Mouse (Mus musculus) heart, adult 2 months (tissue): ENCODE measurements around the gene Htr6. TPM values are rescaled to one million over a fixed set of nuclear protein-coding genes. Genes with fewer than 3 reads are reported as not detected.
A peak's percentile ranks its signal among the peaks of the same experiment; 100 is the strongest.

Experiments used
- DNase-seq, 2 experiments: peaks; one replicate each; pipeline ENCODE4 v3.0.0; 2021
- H3K27ac ChIP-seq: fragments of 200-600 bp; 2 replicates; pipeline ENCODE4 v1.8.1; 2022
- H3K27me3 ChIP-seq: fragments of 200-500 bp; 2 replicates; pipeline ENCODE4 v1.6.1; 2012; ENCODE audit warnings: mild to moderate bottlenecking, low read length, inconsistent platforms, mixed read lengths; ENCODE audit not compliant: control insufficient read depth, insufficient read depth
- H3K36me3 ChIP-seq: fragments of 200-500 bp; 2 replicates; pipeline ENCODE4 v1.6.1; 2012; ENCODE audit warnings: low read length, inconsistent platforms; ENCODE audit not compliant: control insufficient read depth, insufficient read depth
- H3K4me1 ChIP-seq: fragments of 200-500 bp; 2 replicates; pipeline ENCODE4 v1.6.1; 2011; ENCODE audit warnings: low read length; ENCODE audit not compliant: control insufficient read depth, insufficient read depth
- H3K4me3 ChIP-seq: fragments of 200-600 bp; 2 replicates; pipeline ENCODE4 v1.8.1; 2022
- H3K79me2 ChIP-seq: fragments of 200-500 bp; replicated peaks from 2 replicates; pipeline ENCODE4 v1.6.1; 2012; ENCODE audit warnings: mild to moderate bottlenecking, inconsistent platforms, low read length, moderate library complexity, mixed read lengths; ENCODE audit not compliant: control insufficient read depth, insufficient read depth
- H3K9ac ChIP-seq: fragments of 200-500 bp; 2 replicates; pipeline ENCODE4 v1.6.1; 2012; ENCODE audit warnings: low read depth, mild to moderate bottlenecking, control low read depth, inconsistent platforms, low read length, mixed read lengths
- CTCF ChIP-seq: fragments of 200-600 bp; IDR thresholded peaks from 2 replicates; pipeline ENCODE4 v1.8.1; 2022; ENCODE audit warnings: antibody characterized with exemption, mild to moderate bottlenecking, moderate library complexity
- EP300 ChIP-seq: fragments of 200-500 bp; IDR thresholded peaks from 2 replicates; pipeline ENCODE4 v1.6.1; 2011; ENCODE audit warnings: low read depth, low read length, control low read depth; ENCODE audit not compliant: insufficient read depth
- POLR2A ChIP-seq: fragments of 200-500 bp; IDR thresholded peaks from 2 replicates; pipeline ENCODE4 v1.6.1; 2011; ENCODE audit warnings: mild to moderate bottlenecking, low read depth, low read length, control low read depth; ENCODE audit not compliant: insufficient read depth
- WGBS: fragments of 180-500 bp; shearing (Covaris S2); methylation state at CpG from one replicate; pipeline ENCODE4 v1.1.7; 2018; 5-methylcytosine and 5-hydroxymethylcytosine counted together
- intact Hi-C: fragments of 180-260 bp; cut with DNase I; formaldehyde crosslinking; loops from one replicate; pipeline ENCODE4 v1.15.1; 2025
- polyA plus RNA-seq: library from polyadenylated mRNA; depleted of rRNA; stranded (reverse); fragments of >200 nt; gene quantifications from 2 replicates; pipeline ENCODE4 v1.2.3, GENCODE M21; 2012
- total RNA-seq, 2 experiments: library from RNA; stranded (reverse); gene quantifications; 2 replicates each; pipeline ENCODE4 v1.2.3; 2021

Htr6 gene
- total and polyA plus RNA-seq, 3 experiments = not detected

DNA sequence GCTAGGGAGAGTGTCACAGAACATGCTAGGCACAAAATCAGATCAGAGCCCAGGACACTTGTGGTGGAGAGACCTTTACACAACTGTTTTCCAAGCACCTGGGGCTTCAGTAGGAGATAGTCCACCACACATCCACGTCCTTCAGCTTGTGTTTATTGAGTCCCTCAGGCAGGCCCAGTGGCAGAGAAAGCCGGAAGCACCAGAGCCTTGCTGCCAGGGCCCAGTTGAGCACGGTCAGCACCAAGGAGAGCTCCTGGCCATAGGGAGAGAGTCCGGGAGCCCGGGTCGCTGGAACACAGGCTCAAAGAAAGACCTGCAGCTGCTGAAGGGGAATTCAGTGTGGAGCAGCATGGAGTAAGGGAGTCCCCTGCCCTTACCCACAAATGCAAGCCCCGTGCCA lies 15.8 kb downstream of the Htr6 start:
- TF ChIP-seq POLR2A (no peak), EP300 (no peak), CTCF (no peak)
- no peak overlapping the region for H3K27ac ChIP-seq
- intact Hi-C loops = no loop called here
- no peak overlapping the region for H3K9ac ChIP-seq
- no peak overlapping the region for H3K4me3 ChIP-seq
- DNase-seq = peak in 1 of 2 experiments; percentile 32
- H3K27me3 ChIP-seq = no peaks in the 10 kb centered on the region
- H3K79me2 ChIP-seq = no peaks in the 10 kb centered on the region
- 13% methylated on average over 7 of the region's 7 CpGs for WGBS
- peaks cover 2% of the 10 kb centered on the region; the same call in 1 of the 2 replicates for H3K4me1 ChIP-seq
- H3K36me3 ChIP-seq = no peaks in the 10 kb centered on the region

- Histone ChIP-seq H3K79me2 (no peaks in the 10 kb centered on the region), H3K4me3 (no peak overlapping the region), H3K27me3 (no peaks in the 10 kb centered on the region), H3K27ac (no peak overlapping the region), H3K36me3 (no peaks in the 10 kb centered on the region), H3K9ac (no peak overlapping the region), H3K4me1 (peaks cover 2% of the 10 kb centered on the region; the same call in 1 of the 2 replicates)
- intact Hi-C loops = no loop called here
- WGBS = 86% methylated on average over 5 of the region's 5 CpGs
- no peak for DNase-seq
- no peak for TF ChIP-seq CTCF
- TF ChIP-seq EP300 = no peak
- no peak for TF ChIP-seq POLR2A
These were observed 17.3 kb downstream of the Htr6 start for GRCm38 (mm10) chr4:139058029-139058428.

DNA sequence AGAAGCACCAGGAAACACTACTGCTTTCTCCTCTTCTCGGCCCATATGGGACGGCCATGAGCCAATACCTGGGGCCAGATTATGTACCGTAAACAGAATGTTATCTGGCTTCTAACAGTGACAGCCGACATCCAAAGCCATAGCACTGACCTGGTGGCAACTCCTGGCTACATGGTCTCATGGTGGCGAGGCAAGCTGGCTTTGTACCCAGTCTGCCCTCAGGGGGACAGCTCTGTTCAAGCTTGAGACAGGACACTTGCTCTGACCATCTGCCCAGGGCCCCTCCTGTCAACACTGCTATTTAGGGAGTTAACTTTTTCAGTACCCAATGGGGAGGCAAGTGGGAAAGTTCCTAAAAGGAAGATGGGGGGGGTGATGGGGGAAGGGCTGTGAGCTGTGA lies 18.1 kb downstream of the Htr6 start:
- intact Hi-C loops = no loop called here
- DNase-seq = no peak

GRCm38 (mm10) chr4:139055744-139056143 lies 19.6 kb downstream of the Htr6 start:
- no peaks in the 10 kb centered on the region for H3K27me3 ChIP-seq
- TF ChIP-seq POLR2A = no peak
- no peak for TF ChIP-seq EP300
- TF ChIP-seq CTCF = no peak
- no peak overlapping the region for H3K9ac ChIP-seq
- H3K4me1 ChIP-seq = peaks cover 2% of the 10 kb centered on the region; the same call in 1 of the 2 replicates
- H3K27ac ChIP-seq = no peak overlapping the region
- H3K79me2 ChIP-seq = no peaks in the 10 kb centered on the region
- no peaks in the 10 kb centered on the region for H3K36me3 ChIP-seq
- DNase-seq = no peak
- 83% methylated on average over 3 of the region's 3 CpGs for whole genome bisulfite sequencing
- intact Hi-C loops = no loop called here
- no peak overlapping the region for H3K4me3 ChIP-seq

More for the DNA sequence above, 18.1 kb downstream of the Htr6 start:
- Histone ChIP-seq H3K27me3 (no peaks in the 10 kb centered on the region), H3K36me3 (no peaks in the 10 kb centered on the region), H3K79me2 (no peaks in the 10 kb centered on the region), H3K4me3 (no peak overlapping the region), H3K9ac (no peak overlapping the region), H3K4me1 (peaks cover 2% of the 10 kb centered on the region; the same call in 1 of the 2 replicates), H3K27ac (no peak overlapping the region)
- TF ChIP-seq POLR2A = no peak
- TF ChIP-seq CTCF = no peak
- no peak for TF ChIP-seq EP300
- WGBS = 77% methylated on average over 5 of the region's 5 CpGs

DNA sequence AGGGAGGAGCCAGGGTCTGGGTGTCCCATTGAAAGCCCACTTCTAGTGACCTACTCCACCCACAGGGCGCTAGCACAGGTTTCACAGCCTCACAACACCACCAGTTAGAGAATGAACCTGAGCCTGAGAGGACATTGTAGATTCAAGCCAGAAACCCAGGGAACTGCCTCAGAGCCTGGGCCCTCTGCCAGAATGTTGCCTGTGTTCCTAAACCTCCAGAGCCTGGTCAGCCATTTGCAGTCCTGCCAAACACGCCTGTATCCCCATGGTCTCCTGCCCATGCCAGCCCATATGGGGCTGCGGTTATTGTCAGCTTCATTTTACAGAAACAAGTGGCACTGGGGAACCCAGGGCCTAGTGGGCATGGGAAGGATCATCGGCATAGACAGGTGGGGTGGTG lies 20.0 kb downstream of the Htr6 start:
- intact Hi-C loops = no loop called here
- no peaks in the 10 kb centered on the region for H3K79me2 ChIP-seq
- no peaks in the 10 kb centered on the region for H3K27me3 ChIP-seq
- H3K27ac ChIP-seq = no peak overlapping the region
- no peaks in the 10 kb centered on the region for H3K36me3 ChIP-seq
- no peak overlapping the region for H3K9ac ChIP-seq
- H3K4me3 ChIP-seq = no peak overlapping the region
- H3K4me1 ChIP-seq = peaks cover 2% of the 10 kb centered on the region; the same call in 1 of the 2 replicates
- peak in 1 of 2 experiments; percentile 48 for DNase-seq
- TF ChIP-seq CTCF (no peak), POLR2A (no peak), EP300 (no peak)
- WGBS = 67% methylated on average over 4 of the region's 4 CpGs

DNA sequence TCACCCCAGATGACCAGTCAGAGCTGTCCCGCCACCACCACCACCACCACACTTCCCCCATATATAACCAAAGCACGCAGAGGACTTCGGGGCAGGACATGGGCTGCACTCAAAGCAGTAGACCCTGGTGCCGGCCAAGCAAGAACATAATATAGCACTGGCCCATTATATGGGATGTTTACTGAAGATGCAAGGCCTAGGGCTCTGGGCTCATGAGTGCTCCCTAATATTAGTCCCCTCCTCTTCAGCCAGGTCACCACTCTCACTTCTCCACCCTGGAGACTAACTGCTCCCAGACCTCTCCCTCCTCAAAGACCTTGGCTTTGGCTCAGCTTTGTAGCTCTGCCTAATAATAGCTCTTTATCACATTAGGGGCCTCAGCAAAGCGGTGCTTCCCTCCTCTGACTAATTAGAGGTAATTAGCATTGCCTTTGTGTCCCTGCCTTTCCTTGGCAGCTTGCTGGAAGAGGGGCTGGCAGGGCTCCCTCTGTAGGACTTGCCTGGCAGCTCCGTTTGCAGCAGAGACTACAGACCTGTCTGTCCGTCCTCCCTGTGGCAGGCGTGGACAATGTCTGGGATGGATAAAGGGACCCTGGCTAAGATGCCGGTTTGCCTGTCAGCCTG lies 21.0 kb downstream of the Htr6 start:
- H3K4me1 ChIP-seq = peaks cover 2% of the 10 kb centered on the region; the same call in 1 of the 2 replicates
- no peak overlapping the region for H3K9ac ChIP-seq
- no peaks in the 10 kb centered on the region for H3K27me3 ChIP-seq
- intact Hi-C loops = no loop called here
- DNase-seq = peak in 1 of 2 experiments; percentile 37
- H3K36me3 ChIP-seq = no peaks in the 10 kb centered on the region
- no peak overlapping the region for H3K4me3 ChIP-seq
- 47% methylated on average over 9 of the region's 9 CpGs for WGBS
- H3K79me2 ChIP-seq = no peaks in the 10 kb centered on the region
- TF ChIP-seq EP300 = no peak
- TF ChIP-seq POLR2A = no peak
- TF ChIP-seq CTCF = peak; percentile 56
- H3K27ac ChIP-seq = no peak overlapping the region
